Mouse (Mus musculus) heart, embryonic 14.5 days (tissue): Measurements from ENCODE around the gene Ripor3. TPM values are rescaled to one million over a fixed set of nuclear protein-coding genes. Genes with fewer than 3 reads are reported as not detected.
A peak's percentile ranks its signal among the peaks of the same experiment; 100 is the strongest.

Experiments used
- ATAC-seq: fragments of 200-750 bp; cut with Nextera tagmentation; 2 replicates; pipeline ENCODE4 v1.8.0; 2017; ENCODE audit warnings: low read depth, moderate TSS enrichment; ENCODE audit not compliant: insufficient number of reproducible peaks, insufficient read depth, low FRiP score
- H3K27ac ChIP-seq, 2 experiments: fragments of 200-500 bp in 1 of 2; fragments of 300-500 bp in 1 of 2; sonication (generic) in 1 of 2; replicated peaks in 1 of 2; 2 replicates each; pipeline ENCODE4 v1.5.1; 2012 to 2014; ENCODE audit warnings: low read depth in 2 of 2, low read length in 2 of 2, control low read depth in 1 of 2, mild to moderate bottlenecking in 1 of 2, mixed read lengths in 1 of 2; ENCODE audit not compliant: control insufficient read depth in 1 of 2, insufficient read depth in 1 of 2
- H3K27me3 ChIP-seq: fragments of 300-500 bp; sonication (generic); 2 replicates; pipeline ENCODE4 v1.6.1; 2014; ENCODE audit warnings: mild to moderate bottlenecking, low read length, control low read depth; ENCODE audit not compliant: control insufficient read depth, insufficient read depth
- H3K36me3 ChIP-seq: fragments of 300-500 bp; sonication (generic); 2 replicates; pipeline ENCODE4 v1.6.1; 2014; ENCODE audit warnings: mild to moderate bottlenecking, control low read depth, low read length, mixed read lengths; ENCODE audit not compliant: control insufficient read depth, insufficient read depth
- H3K4me1 ChIP-seq, 2 experiments: fragments of 200-500 bp in 1 of 2; fragments of 300-500 bp in 1 of 2; sonication (generic) in 1 of 2; 2 replicates each; pipeline ENCODE4 v1.6.1; 2012 to 2014; ENCODE audit warnings: low read length in 2 of 2, control low read depth in 1 of 2, mixed read lengths in 1 of 2; ENCODE audit not compliant: control insufficient read depth in 2 of 2, insufficient read depth in 2 of 2
- H3K4me2 ChIP-seq: fragments of 300-500 bp; sonication (generic); 2 replicates; pipeline ENCODE4 v1.6.1; 2014; ENCODE audit warnings: mild to moderate bottlenecking, low read length
- H3K4me3 ChIP-seq, 2 experiments: fragments of 200-500 bp in 1 of 2; fragments of 300-500 bp in 1 of 2; sonication (generic) in 1 of 2; 2 replicates each; pipeline ENCODE4 v1.5.1; 2012 to 2014; ENCODE audit warnings: low read length in 2 of 2, mild to moderate bottlenecking in 2 of 2, control low read depth in 1 of 2, low read depth in 1 of 2, moderate library complexity in 1 of 2; ENCODE audit not compliant: control insufficient read depth in 1 of 2, insufficient read depth in 1 of 2
- H3K9ac ChIP-seq: fragments of 300-500 bp; sonication (generic); 2 replicates; pipeline ENCODE4 v1.6.1; 2014; ENCODE audit warnings: mild to moderate bottlenecking, low read length
- H3K9me3 ChIP-seq: fragments of 300-500 bp; sonication (generic); 2 replicates; pipeline ENCODE4 v1.6.1; 2016; ENCODE audit warnings: low read length, control low read depth; ENCODE audit not compliant: control insufficient read depth
- WGBS: fragments of 180-500 bp; shearing (Covaris S2); extraction: QIAGEN DNeasy Blood & Tissue Kit; methylation state at CpG from one replicate; pipeline ENCODE4 v1.1.7; 2014; 5-methylcytosine and 5-hydroxymethylcytosine counted together
- polyA plus RNA-seq: library from polyadenylated mRNA; unstranded; fragments of >200 nt; fragmentation: Nextera tagmentation; extraction: Ambion mirVana; gene quantifications from 2 replicates; pipeline ENCODE4 v1.2.1, GENCODE M21; 2014

Ripor3 gene
- polyA plus RNA-seq, 1 experiment from 2014 or later: 1.00 TPM

GRCm38 (mm10) chr2:167948047-167948446 is 62.4 kb downstream of the Ripor3 start:
- H3K27me3 ChIP-seq: no peaks in the 10 kb centered on the region
- WGBS: 75% methylated on average over 6 of the region's 6 CpGs
- H3K36me3 ChIP-seq: no peaks in the 10 kb centered on the region
- no peak overlapping the region for H3K27ac ChIP-seq
- H3K9me3 ChIP-seq: no peaks in the 10 kb centered on the region
- no peak for ATAC-seq
- H3K4me2 ChIP-seq: no peak overlapping the region
- no peak overlapping the region for H3K9ac ChIP-seq
- peaks cover 27 to 47% of the 10 kb centered on the region in 2 experiments for H3K4me1 ChIP-seq
- no peak overlapping the region for H3K4me3 ChIP-seq

DNA sequence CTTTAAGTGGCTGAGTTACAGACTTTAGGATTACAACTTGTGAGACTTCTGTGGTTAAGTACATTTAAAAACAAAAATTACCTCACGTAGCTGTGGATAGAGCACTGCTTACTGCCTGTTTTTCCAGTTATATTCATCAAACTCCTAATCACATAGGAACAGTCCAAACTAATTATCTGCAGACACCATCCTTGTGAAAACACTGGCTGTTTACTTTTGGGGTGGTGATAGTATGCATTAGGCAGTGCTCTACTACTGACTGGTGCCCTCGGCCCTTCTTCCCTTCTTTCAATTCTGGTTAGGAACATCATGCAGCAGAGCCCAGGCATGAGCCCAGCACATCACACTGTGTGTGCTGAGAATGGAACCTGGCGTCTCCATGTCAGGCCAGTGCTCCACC is 63.2 kb downstream of the Ripor3 start:
- no peaks in the 10 kb centered on the region for H3K36me3 ChIP-seq
- ATAC-seq: no peak
- no peak overlapping the region for H3K27ac ChIP-seq
- H3K9ac ChIP-seq: no peak overlapping the region
- no peak overlapping the region for H3K4me2 ChIP-seq
- peaks cover 35 to 55% of the 10 kb centered on the region in 2 experiments for H3K4me1 ChIP-seq
- H3K9me3 ChIP-seq: no peaks in the 10 kb centered on the region
- 66% methylated on average over 3 of the region's 3 CpGs for WGBS
- no peaks in the 10 kb centered on the region for H3K27me3 ChIP-seq
- no peak overlapping the region for H3K4me3 ChIP-seq

DNA sequence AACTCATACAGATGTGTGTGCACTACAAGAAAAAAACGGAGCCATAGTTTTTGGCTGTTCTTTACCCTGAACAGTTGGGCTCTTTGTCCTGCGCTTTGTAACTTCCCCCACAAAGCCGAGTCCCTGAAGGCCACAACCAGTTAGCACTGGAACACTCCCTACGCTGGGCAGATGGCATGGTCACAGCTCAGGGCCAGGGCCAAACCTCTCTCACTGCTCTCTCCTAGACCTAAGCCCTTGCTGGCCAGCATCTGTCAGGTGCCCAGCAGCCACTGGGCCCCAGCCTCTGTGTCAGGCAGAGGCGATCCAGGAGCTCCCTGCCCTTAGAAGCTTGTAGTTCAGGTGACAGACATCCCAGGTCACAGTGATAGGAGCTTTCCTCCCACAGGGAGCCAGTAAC is 65.0 kb downstream of the Ripor3 start:
- ATAC-seq: no peak
- no peak overlapping the region for H3K9ac ChIP-seq

DNA sequence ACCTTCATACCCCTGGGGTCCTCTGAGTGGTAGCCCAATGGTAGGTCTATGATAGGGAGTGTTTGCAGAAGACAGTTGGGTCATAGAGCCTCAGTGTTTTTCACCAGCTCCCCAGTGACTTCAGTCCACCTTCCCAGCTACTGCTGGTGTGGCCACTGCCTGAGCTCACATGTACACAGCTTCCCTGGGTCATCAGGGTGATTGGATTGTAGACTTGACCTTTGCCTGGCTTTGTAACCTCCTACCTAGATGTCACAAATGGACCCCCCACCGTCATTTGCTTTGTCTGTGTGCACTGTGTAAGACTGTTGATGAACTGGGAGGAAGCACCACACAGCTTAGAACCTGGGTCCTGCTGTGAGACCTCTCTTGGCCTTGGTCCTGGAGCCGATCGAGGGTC is 66.2 kb downstream of the Ripor3 start:
- 86% methylated on average over 3 of the region's 3 CpGs for WGBS
- Histone ChIP-seq H3K4me1 (peaks cover 58 to 67% of the 10 kb centered on the region in 2 experiments), H3K9ac (no peak overlapping the region), H3K9me3 (no peaks in the 10 kb centered on the region), H3K4me3 (no peak overlapping the region), H3K36me3 (no peaks in the 10 kb centered on the region), H3K4me2 (no peak overlapping the region), H3K27ac (no peak overlapping the region), H3K27me3 (no peaks in the 10 kb centered on the region)
- no peak for ATAC-seq

More for the DNA sequence above, 65.0 kb downstream of the Ripor3 start:
- Histone ChIP-seq H3K4me2 (no peak overlapping the region), H3K4me3 (no peak overlapping the region), H3K4me1 (peaks cover 50 to 64% of the 10 kb centered on the region in 2 experiments), H3K9me3 (no peaks in the 10 kb centered on the region), H3K36me3 (no peaks in the 10 kb centered on the region), H3K27ac (no peak overlapping the region), H3K27me3 (no peaks in the 10 kb centered on the region)
- WGBS: 78% methylated on average over 5 of the region's 5 CpGs

DNA sequence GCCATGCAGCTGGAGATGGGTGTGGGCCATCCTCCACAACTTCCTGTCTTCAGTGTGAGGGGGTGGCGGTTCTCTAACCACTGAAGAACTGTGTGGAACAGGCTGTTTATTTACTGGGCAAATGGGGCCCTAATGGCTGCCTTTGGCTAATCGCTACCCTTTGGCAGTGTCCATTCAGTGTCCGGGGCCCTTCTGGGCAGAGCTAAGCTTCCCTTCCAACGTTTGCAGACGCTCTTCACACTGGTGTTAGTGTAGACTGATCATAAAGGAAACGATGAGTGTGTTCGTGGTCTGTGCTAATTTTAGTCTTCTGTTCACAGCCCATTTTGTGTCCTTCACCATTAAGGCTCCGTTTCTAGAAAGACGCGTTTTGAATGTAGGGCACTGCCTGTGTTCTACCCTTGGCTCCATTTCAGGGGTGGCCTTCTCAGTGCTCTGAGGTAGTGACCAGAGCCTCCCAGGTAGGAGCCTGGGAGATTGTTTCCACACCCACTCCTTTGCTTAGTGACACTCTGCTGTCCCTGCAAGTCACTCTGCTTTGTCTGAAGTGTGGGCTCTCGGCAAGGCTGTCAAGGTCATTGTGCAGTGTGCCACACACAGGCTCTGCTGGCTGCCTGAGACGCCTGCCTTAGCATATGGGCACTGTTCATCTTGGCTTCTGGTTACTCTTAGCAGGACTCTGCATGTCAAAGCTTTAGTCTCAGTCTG is 67.3 kb downstream of the Ripor3 start:
- Histone ChIP-seq H3K36me3 (no peaks in the 10 kb centered on the region), H3K9ac (peak overlapping the region; percentile 39), H3K4me2 (peak overlapping the region; percentile 45), H3K4me1 (peaks cover 50 to 64% of the 10 kb centered on the region in 2 experiments), H3K27ac (peak overlapping the region; percentile 78 to 88), H3K4me3 (no peak overlapping the region), H3K27me3 (no peaks in the 10 kb centered on the region), H3K9me3 (no peaks in the 10 kb centered on the region)
- ATAC-seq: no peak
- 39% methylated on average over 12 of the region's 12 CpGs for WGBS

DNA sequence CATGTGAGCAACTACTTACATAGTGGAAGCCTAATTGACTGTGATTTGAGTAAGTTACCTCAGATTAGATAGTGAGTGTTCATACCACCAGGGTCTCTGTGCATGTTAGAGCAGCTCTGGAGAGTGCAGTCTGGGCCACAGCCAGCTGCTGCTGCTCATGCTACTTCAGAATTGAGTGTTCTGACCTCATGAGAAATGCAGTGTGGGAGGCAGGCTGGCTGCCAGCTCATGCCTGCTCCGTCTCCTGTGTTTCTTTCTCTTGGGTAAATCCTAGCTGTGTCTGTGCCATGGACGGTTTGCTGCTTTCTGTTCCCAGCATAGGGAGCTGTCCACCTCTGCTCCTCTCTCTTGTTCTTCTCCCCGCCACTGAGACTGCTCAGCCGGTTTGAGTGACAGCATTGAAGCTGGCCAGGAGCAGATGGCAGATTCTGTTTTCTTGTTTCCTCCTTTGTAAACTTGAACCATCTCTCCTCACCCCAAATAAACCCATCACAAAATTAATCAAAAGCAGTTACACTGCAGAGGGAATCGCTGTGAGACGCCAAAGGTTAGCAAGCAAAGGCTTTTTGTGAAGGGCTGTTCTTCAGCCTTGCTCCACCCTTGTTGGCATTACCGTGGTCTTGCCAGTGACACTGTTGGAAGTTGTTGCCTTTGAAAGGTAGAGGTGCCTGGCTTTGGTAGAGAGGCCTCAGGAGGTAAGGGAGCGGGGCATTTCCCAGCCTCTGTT is 68.1 kb downstream of the Ripor3 start:
- peak overlapping the region; percentile 45 for H3K4me2 ChIP-seq
- H3K4me1 ChIP-seq: peaks cover 47 to 62% of the 10 kb centered on the region in 2 experiments
- WGBS: 32% methylated on average over 8 of the region's 8 CpGs
- H3K9me3 ChIP-seq: no peaks in the 10 kb centered on the region
- H3K27me3 ChIP-seq: no peaks in the 10 kb centered on the region
- H3K36me3 ChIP-seq: no peaks in the 10 kb centered on the region
- peak; percentile 81 for ATAC-seq
- peak overlapping the region; percentile 58 for H3K9ac ChIP-seq
- peak overlapping the region; percentile 78 to 88 for H3K27ac ChIP-seq
- H3K4me3 ChIP-seq: no peak overlapping the region

DNA sequence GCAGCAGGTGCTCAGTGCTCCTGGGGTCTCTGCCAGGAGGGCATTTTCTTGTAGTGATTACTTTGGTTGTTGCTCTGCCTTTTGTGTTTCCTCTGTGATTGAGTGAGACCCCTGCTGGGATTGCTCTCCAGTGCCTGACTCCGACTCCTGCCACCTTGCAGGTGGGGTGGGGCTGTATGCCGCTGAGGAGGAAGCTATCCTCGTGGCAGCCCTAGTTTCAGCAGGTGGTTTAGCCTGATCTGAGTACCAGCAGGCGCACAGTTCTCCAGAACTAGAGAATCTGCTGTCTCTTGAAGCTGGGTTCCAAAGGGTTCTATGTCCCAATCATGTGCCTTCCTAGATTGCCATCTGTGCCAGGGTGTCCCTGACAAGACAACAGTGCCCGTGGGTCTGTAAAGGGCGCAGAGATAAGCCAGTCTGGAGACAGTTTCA is 68.7 kb downstream of the Ripor3 start:
- ATAC-seq: no peak
- no peaks in the 10 kb centered on the region for H3K9me3 ChIP-seq
- no peaks in the 10 kb centered on the region for H3K36me3 ChIP-seq
- peak overlapping the region; percentile 78 to 88 for H3K27ac ChIP-seq
- H3K4me3 ChIP-seq: no peak overlapping the region
- 47% methylated on average over 6 of the region's 6 CpGs for WGBS
- no peaks in the 10 kb centered on the region for H3K27me3 ChIP-seq
- H3K4me1 ChIP-seq: peaks cover 47 to 67% of the 10 kb centered on the region in 2 experiments
- peak overlapping the region; percentile 45 for H3K4me2 ChIP-seq
- peak overlapping the region; percentile 58; the same call in 1 of the 2 replicates for H3K9ac ChIP-seq
